In the genomic region with DNA sequence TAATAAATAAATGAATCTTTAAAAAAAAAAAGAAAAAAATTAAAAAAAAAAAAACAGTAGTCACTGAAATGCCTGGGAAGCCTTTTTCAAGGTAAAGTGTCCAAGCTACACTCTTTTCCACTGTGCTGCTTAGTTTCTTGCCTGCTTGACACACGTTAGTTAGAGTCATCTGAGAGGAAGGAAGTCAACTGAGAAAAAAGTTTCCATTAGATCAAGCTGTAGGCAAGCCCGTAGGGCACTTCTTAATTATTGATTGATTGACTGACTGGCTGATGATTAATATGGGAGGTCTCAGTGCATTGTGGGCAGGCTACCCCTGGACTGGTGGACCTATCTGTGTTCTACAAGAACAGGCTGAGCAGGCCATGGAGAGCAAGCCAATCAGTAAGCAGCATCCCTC, we compare ENCODE assay signal across 1 mouse cellular context.
TF ChIP-seq lines count a peak whose summit lies in the region.

No protein-coding gene starts in this region.

TF ChIP-seq in CH12.LX, 34 proteins besides CTCF, POLR2A, EP300 and RAD21 (continued from another document):
- TF ChIP-seq MAX (IDR thresholded peaks at IDR 0.05; ENCODE audit: low read length): no peak
